Mouse (Mus musculus): ENCODE data around the gene Spta1.

The Spta1 gene

GRCm38 (mm10) chr1:174251961-174252360, 79.4 kb downstream of the Spta1 start, which contains the start of gene Olfr419:
Gene Olfr419, minus strand, starts transcription at chr1:174252061.
- in situ Hi-C loops (cut with MboI, MseI), result no loop called here

GRCm38 (mm10) chr1:174267816-174268215, 95.2 kb downstream of the Spta1 start:
- in situ Hi-C loops (cut with MboI, MseI), result no loop called here

GRCm38 (mm10) chr1:174269162-174269561, 96.6 kb downstream of the Spta1 start:
- in situ Hi-C loops (cut with MboI, MseI), result no loop called here

GRCm38 (mm10) chr1:174270643-174271042, 98.1 kb downstream of the Spta1 start:
- in situ Hi-C loops (cut with MboI, MseI), result no loop called here

Measured in regulatory T cell (primary cell).